Mouse (Mus musculus): Measurements from ENCODE around the gene Serpinb1c.
"Not testable (repeated sequence)": the region's sequence is repeated elsewhere in the genome, so short reads cannot be mapped to it uniquely, and the experiment has no call there.

The Serpinb1c gene

DNA sequence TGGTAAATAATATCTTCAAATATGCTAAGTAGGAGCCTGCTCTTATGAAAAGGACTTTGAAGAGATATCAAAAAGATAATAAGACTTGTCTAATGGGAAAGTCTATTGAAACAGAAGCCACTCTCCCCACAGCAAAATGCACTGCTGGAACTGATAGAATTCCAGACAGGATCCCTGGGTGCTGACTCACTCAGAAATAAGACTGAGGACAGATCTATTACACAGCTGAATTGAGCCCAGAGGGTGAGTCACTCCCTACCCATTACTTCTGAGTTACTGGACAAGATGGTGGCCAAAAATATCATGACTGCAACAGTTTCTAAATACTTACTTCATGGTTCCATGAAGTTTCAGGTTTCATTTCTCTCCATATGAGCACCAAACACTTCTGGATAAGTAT, 13.3 kb downstream of the Serpinb1c start:
- H3K4me1 ChIP-seq (replicated peaks; ENCODE audit: low read depth, low read length): no peaks in the 10 kb centered on the region
- H3K36me3 ChIP-seq (ENCODE audit: insufficient read depth, low read length): no peaks in the 10 kb centered on the region
- no peaks in the 10 kb centered on the region for H3K27me3 ChIP-seq (ENCODE audit: insufficient read depth, low read length)
- H3K9me3 ChIP-seq (ENCODE audit: low read length): no peaks in the 10 kb centered on the region
- TF ChIP-seq CTCF (conservative IDR thresholded peaks at IDR 0.05; ENCODE audit: low read length): no peak
- TF ChIP-seq NANOG (IDR thresholded peaks at IDR 0.05; ENCODE audit: borderline replicate concordance, low read length): no peak
- TF ChIP-seq POU5F1 (IDR thresholded peaks at IDR 0.05; ENCODE audit: borderline replicate concordance, low read length): no peak
- no peak overlapping the region for H3K4me3 ChIP-seq (replicated peaks; ENCODE audit: low read length)

DNA sequence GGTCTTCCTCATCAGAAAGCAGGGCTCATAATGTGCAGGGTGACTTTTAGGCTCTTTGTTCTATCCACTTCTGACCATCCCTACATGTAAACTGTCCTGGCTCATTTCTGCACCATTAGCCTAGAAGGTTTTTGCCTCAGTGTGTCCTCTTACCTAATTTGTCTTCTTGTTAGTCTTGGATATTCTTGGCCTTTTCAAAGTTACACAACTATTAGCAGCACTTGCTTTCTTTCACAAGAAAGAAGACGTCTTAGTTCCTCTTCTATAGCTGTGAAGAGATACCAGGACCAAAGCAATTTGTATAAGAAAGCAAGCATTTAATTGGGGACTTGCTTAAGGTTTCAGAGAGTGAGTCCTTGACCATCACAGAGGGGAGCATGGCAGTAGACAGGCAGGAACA, 24.1 kb downstream of the Serpinb1c start:
- no peaks in the 10 kb centered on the region for H3K27me3 ChIP-seq (ENCODE audit: insufficient read depth, low read length)
- H3K9me3 ChIP-seq (ENCODE audit: low read length): peaks cover 20% of the 10 kb centered on the region
- no peaks in the 10 kb centered on the region for H3K36me3 ChIP-seq (ENCODE audit: insufficient read depth, low read length)
- no peak overlapping the region for H3K4me3 ChIP-seq (replicated peaks; ENCODE audit: low read length)
- TF ChIP-seq POU5F1 (IDR thresholded peaks at IDR 0.05; ENCODE audit: borderline replicate concordance, low read length) (no peak), NANOG (IDR thresholded peaks at IDR 0.05; ENCODE audit: borderline replicate concordance, low read length) (no peak), CTCF (conservative IDR thresholded peaks at IDR 0.05; ENCODE audit: low read length) (no peak)
- H3K4me1 ChIP-seq (replicated peaks; ENCODE audit: low read depth, low read length): no peaks in the 10 kb centered on the region

DNA sequence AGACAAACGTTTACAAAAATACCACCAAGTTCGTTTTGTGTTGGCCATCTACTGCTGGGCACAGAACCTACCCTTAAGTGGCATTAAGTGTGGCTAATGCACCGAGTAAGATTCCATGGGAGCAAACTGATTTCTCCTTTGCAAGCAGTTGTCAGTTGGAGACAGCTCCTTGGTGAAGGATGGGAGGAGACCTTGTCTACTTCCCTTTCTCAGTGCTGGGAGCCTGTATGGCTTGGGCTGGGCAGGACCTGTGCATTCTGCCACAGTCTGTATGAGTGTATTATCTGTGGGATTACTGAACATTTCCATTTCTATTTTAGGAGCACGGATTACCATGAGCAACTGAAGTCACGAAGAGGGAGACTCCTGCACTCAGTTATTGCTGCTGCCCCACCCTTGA, 29.2 kb downstream of the Serpinb1c start:
- H3K36me3 ChIP-seq (ENCODE audit: insufficient read depth, low read length): no peaks in the 10 kb centered on the region
- TF ChIP-seq CTCF (conservative IDR thresholded peaks at IDR 0.05; ENCODE audit: low read length): no peak
- TF ChIP-seq POU5F1 (IDR thresholded peaks at IDR 0.05; ENCODE audit: borderline replicate concordance, low read length): no peak
- no peak for TF ChIP-seq NANOG (IDR thresholded peaks at IDR 0.05; ENCODE audit: borderline replicate concordance, low read length)
- H3K4me3 ChIP-seq (replicated peaks; ENCODE audit: low read length): no peak overlapping the region
- no peaks in the 10 kb centered on the region for H3K4me1 ChIP-seq (replicated peaks; ENCODE audit: low read depth, low read length)
- no peaks in the 10 kb centered on the region for H3K27me3 ChIP-seq (ENCODE audit: insufficient read depth, low read length)
- H3K9me3 ChIP-seq (ENCODE audit: low read length): 0 out of 2 replicates have a peak, but pooled peaks cover 3% of the 10 kb centered on the region

DNA sequence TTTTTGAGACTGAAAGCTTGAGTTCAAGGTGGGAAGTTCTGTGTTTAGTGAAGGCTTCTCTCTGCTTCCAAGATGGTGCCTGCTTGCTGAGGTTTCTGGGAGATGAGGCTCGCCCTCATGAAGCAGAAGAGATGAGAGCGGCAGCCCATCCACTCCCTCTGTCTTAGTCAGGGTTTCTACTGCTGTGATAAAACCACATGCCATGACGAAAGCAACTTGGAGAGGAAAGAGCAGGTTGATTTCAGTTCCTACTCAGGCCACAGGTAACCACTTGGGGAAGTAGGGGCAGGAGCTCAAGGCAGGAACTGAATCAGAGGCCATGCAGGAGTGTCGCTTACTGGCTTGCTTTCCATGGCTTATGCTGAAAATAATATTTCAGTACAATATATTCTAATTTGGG, 29.8 kb downstream of the Serpinb1c start:
- not testable (repeated sequence) for H3K9me3 ChIP-seq (ENCODE audit: low read length); H3K4me3 ChIP-seq (replicated peaks; ENCODE audit: low read length); H3K36me3 ChIP-seq (ENCODE audit: insufficient read depth, low read length); H3K27me3 ChIP-seq (ENCODE audit: insufficient read depth, low read length); H3K4me1 ChIP-seq (replicated peaks; ENCODE audit: low read depth, low read length)

DNA sequence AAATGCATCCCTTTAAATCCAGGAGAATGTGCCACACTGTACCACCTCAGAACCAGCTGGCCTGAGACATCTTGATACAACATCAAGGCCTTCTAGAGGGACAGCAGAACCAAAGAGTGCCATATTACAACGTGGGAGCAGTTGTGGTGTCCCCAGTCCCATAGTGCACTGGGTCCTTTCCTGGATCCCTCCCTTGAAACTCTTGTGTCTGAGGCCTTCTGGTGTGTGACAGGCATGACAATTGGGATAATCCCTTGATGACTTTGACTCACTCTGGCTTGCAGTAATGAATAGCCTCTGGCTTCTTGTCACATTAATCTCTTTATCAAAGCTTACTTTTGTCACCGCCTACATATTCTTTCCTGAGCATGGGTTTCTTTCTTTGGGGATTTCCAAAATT, 31.0 kb downstream of the Serpinb1c start:
- Histone ChIP-seq H3K4me1 (replicated peaks; ENCODE audit: low read depth, low read length) (no peaks in the 10 kb centered on the region), H3K36me3 (ENCODE audit: insufficient read depth, low read length) (no peaks in the 10 kb centered on the region), H3K27me3 (ENCODE audit: insufficient read depth, low read length) (no peaks in the 10 kb centered on the region), H3K9me3 (ENCODE audit: low read length) (no peaks in the 10 kb centered on the region), H3K4me3 (replicated peaks; ENCODE audit: low read length) (no peak overlapping the region)
- TF ChIP-seq CTCF (conservative IDR thresholded peaks at IDR 0.05; ENCODE audit: low read length) (no peak), POU5F1 (IDR thresholded peaks at IDR 0.05; ENCODE audit: borderline replicate concordance, low read length) (no peak), NANOG (IDR thresholded peaks at IDR 0.05; ENCODE audit: borderline replicate concordance, low read length) (no peak)

DNA sequence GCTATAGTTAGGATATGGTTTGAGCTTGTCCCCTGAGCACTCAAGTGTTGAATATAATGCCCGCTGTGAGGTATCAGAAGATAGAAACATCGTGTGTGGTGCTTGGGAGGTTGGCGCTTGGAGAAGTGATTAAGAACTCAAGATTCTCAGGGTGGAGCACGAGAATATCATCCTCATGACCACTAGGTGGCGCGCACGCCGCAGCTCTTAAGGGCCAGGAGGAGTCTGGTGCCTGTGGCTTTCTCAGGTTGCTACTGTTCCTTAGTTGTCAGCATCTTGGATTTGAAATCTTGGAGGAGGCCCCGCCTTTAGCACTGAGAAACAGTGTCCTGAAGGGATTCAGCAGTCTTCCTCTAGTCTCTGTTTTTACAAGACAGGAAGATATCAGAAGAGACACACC, 31.5 kb downstream of the Serpinb1c start:
- Histone ChIP-seq H3K27me3 (ENCODE audit: insufficient read depth, low read length) (no peaks in the 10 kb centered on the region), H3K9me3 (ENCODE audit: low read length) (no peaks in the 10 kb centered on the region), H3K4me1 (replicated peaks; ENCODE audit: low read depth, low read length) (no peaks in the 10 kb centered on the region), H3K36me3 (ENCODE audit: insufficient read depth, low read length) (no peaks in the 10 kb centered on the region), H3K4me3 (replicated peaks; ENCODE audit: low read length) (no peak overlapping the region)
- TF ChIP-seq NANOG (IDR thresholded peaks at IDR 0.05; ENCODE audit: borderline replicate concordance, low read length) (no peak), CTCF (conservative IDR thresholded peaks at IDR 0.05; ENCODE audit: low read length) (peak; percentile 65)

DNA sequence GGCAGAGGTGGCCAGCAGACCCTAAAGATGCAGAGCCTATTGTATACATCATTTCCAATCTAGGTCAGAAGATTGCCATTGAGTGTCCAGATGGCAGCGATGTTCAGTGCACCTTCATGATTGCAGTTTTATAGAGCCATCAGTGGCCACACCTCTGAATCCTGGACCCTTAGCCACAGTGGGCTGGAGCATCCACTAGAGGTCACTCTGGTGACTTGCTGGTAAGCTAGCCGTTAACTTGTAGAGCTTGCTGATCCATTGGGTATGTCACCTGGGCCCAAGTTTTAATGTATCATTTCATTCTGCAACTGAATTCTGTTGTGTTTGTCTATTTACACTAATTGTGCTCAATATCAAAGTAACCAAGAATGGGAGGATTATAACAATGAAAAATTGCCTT, 32.4 kb downstream of the Serpinb1c start:
- H3K27me3 ChIP-seq (ENCODE audit: insufficient read depth, low read length): no peaks in the 10 kb centered on the region
- TF ChIP-seq NANOG (IDR thresholded peaks at IDR 0.05; ENCODE audit: borderline replicate concordance, low read length) (no peak), CTCF (conservative IDR thresholded peaks at IDR 0.05; ENCODE audit: low read length) (no peak), POU5F1 (IDR thresholded peaks at IDR 0.05; ENCODE audit: borderline replicate concordance, low read length) (no peak)
- no peaks in the 10 kb centered on the region for H3K4me1 ChIP-seq (replicated peaks; ENCODE audit: low read depth, low read length)
- no peaks in the 10 kb centered on the region for H3K36me3 ChIP-seq (ENCODE audit: insufficient read depth, low read length)
- no peak overlapping the region for H3K4me3 ChIP-seq (replicated peaks; ENCODE audit: low read length)
- no peaks in the 10 kb centered on the region for H3K9me3 ChIP-seq (ENCODE audit: low read length)

DNA sequence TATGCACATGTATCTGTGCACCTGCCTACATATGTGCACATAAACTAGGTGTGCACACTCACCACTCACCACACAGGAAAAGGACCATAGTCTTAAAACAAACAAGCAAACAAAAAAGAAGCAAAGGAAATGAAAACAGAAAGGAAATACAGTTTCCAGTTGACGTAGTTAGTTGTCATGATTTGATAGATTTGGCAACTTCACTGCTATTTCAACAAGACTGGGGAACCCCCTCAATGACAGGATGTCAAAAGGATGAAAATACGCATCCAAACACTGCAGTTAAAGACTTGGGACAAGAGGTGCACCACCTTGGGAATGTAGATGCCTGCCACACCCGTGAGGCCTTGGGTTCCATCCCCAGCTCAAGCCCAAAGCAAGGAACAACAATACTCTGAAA, 33.5 kb downstream of the Serpinb1c start:
- H3K27me3 ChIP-seq (ENCODE audit: insufficient read depth, low read length); H3K9me3 ChIP-seq (ENCODE audit: low read length); H3K4me1 ChIP-seq (replicated peaks; ENCODE audit: low read depth, low read length); H3K4me3 ChIP-seq (replicated peaks; ENCODE audit: low read length); H3K36me3 ChIP-seq (ENCODE audit: insufficient read depth, low read length): not testable (repeated sequence)

DNA sequence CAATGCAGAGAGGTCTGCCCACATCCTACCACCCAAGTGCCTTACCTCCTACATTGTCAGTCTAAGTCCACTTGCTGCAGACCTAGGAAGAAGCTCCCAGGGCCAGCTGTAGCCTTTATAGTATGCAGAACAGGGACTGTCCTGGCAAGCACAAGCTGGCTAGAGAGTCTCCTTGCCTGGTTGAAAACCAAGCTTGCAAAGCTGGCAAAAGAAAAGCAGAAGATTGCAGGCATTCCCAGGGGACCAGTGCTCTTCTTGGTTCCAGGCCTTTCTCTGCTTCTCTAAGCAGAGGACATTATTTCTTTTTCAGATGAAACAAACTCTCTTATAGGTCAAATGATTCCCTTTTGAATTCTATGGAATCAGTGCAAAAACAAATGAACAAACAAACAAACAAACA, 34.6 kb downstream of the Serpinb1c start:
- Histone ChIP-seq H3K36me3 (ENCODE audit: insufficient read depth, low read length) (no peaks in the 10 kb centered on the region), H3K9me3 (ENCODE audit: low read length) (no peaks in the 10 kb centered on the region), H3K4me1 (replicated peaks; ENCODE audit: low read depth, low read length) (no peaks in the 10 kb centered on the region), H3K4me3 (replicated peaks; ENCODE audit: low read length) (no peak overlapping the region), H3K27me3 (ENCODE audit: insufficient read depth, low read length) (no peaks in the 10 kb centered on the region)
- no peak for TF ChIP-seq POU5F1 (IDR thresholded peaks at IDR 0.05; ENCODE audit: borderline replicate concordance, low read length)
- no peak for TF ChIP-seq NANOG (IDR thresholded peaks at IDR 0.05; ENCODE audit: borderline replicate concordance, low read length)
- no peak for TF ChIP-seq CTCF (conservative IDR thresholded peaks at IDR 0.05; ENCODE audit: low read length)

DNA sequence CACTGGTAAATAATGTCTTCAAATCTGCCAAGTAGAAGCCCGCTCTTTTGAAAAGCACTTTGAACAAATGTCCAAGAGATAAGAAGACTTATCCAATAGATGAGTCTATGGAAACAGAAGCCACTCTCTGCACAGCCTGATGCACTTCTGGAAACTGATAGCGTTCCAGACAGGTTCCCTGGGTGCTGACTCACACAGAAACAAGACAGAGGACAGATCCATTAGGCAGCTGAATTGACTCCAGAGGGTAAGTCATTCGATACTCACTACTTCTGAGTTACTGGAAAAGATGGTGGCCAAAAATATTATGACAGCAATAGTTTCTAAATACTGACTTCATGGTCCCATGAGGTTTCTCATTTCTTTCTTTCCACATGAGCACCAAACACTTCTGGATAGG, 37.2 kb downstream of the Serpinb1c start:
- Histone ChIP-seq H3K4me3 (replicated peaks; ENCODE audit: low read length) (no peak overlapping the region), H3K36me3 (ENCODE audit: insufficient read depth, low read length) (no peaks in the 10 kb centered on the region), H3K9me3 (ENCODE audit: low read length) (no peaks in the 10 kb centered on the region), H3K27me3 (ENCODE audit: insufficient read depth, low read length) (no peaks in the 10 kb centered on the region), H3K4me1 (replicated peaks; ENCODE audit: low read depth, low read length) (no peaks in the 10 kb centered on the region)
- no peak for TF ChIP-seq POU5F1 (IDR thresholded peaks at IDR 0.05; ENCODE audit: borderline replicate concordance, low read length)
- no peak for TF ChIP-seq NANOG (IDR thresholded peaks at IDR 0.05; ENCODE audit: borderline replicate concordance, low read length)
- TF ChIP-seq CTCF (conservative IDR thresholded peaks at IDR 0.05; ENCODE audit: low read length): no peak
